Mouse (Mus musculus): ENCODE measurements around the gene Slc51b. TPM values are rescaled to one million over a fixed set of nuclear protein-coding genes. Genes with fewer than 3 reads are reported as not detected.

Slc51b gene
- polyA plus RNA-seq, 1 experiment from 2014 or later, result not detected

GRCm38 (mm10) chr9:65419633-65420032, 3.1 kb downstream of the Slc51b start:
- Histone ChIP-seq H3K9me3 (ENCODE audit: control insufficient read depth, low read length) (no peaks in the 10 kb centered on the region), H3K4me1 (replicated peaks; ENCODE audit: control insufficient read depth, insufficient read depth, low read length) (no peaks in the 10 kb centered on the region), H3K36me3 (replicated peaks; ENCODE audit: control insufficient read depth, insufficient read depth) (no peaks in the 10 kb centered on the region), H3K4me2 (replicated peaks) (no peak overlapping the region), H3K27ac (no peak overlapping the region), H3K27me3 (ENCODE audit: control insufficient read depth, insufficient read depth, low read length) (no peaks in the 10 kb centered on the region), H3K4me3 (replicated peaks; ENCODE audit: low read length) (no peak overlapping the region), H3K9ac (no peak overlapping the region)
- 75% methylated on average over 3 of the region's 3 CpGs for WGBS
- no peak for DNase-seq (ENCODE audit: low spot score)
- no peak for ATAC-seq (ENCODE audit: low FRiP score)

GRCm38 (mm10) chr9:65417738-65418137, 5.0 kb downstream of the Slc51b start:
- no peaks in the 10 kb centered on the region for H3K9me3 ChIP-seq (ENCODE audit: control insufficient read depth, low read length)
- H3K27me3 ChIP-seq (ENCODE audit: control insufficient read depth, insufficient read depth, low read length), result no peaks in the 10 kb centered on the region
- no peak overlapping the region for H3K4me2 ChIP-seq (replicated peaks)
- no peak overlapping the region for H3K27ac ChIP-seq
- 62% methylated on average over 3 of the region's 3 CpGs for WGBS
- DNase-seq (ENCODE audit: low spot score) (no peak), ATAC-seq (ENCODE audit: low FRiP score) (no peak)
- no peak overlapping the region for H3K4me3 ChIP-seq (replicated peaks; ENCODE audit: low read length)
- H3K36me3 ChIP-seq (replicated peaks; ENCODE audit: control insufficient read depth, insufficient read depth), result no peaks in the 10 kb centered on the region
- H3K4me1 ChIP-seq (replicated peaks; ENCODE audit: control insufficient read depth, insufficient read depth, low read length), result no peaks in the 10 kb centered on the region
- H3K9ac ChIP-seq, result no peak overlapping the region

- 78% methylated on average over 3 of the region's 3 CpGs for WGBS
- no peak for ATAC-seq (ENCODE audit: low FRiP score)
Observed at GRCm38 (mm10) chr9:65411326-65411725, 11.4 kb downstream of the Slc51b start.

GRCm38 (mm10) chr9:65410378-65410777, 12.4 kb downstream of the Slc51b start:
- DNase-seq (ENCODE audit: low spot score) (no peak), ATAC-seq (ENCODE audit: low FRiP score) (no peak)
- no peaks in the 10 kb centered on the region for H3K36me3 ChIP-seq (replicated peaks; ENCODE audit: control insufficient read depth, insufficient read depth)
- no peak overlapping the region for H3K4me3 ChIP-seq (replicated peaks; ENCODE audit: low read length)
- WGBS, result 95% methylated on average over 8 of the region's 8 CpGs
- H3K9me3 ChIP-seq (ENCODE audit: control insufficient read depth, low read length), result no peaks in the 10 kb centered on the region
- no peak overlapping the region for H3K27ac ChIP-seq
- no peak overlapping the region for H3K4me2 ChIP-seq (replicated peaks)
- H3K4me1 ChIP-seq (replicated peaks; ENCODE audit: control insufficient read depth, insufficient read depth, low read length), result no peaks in the 10 kb centered on the region
- no peaks in the 10 kb centered on the region for H3K27me3 ChIP-seq (ENCODE audit: control insufficient read depth, insufficient read depth, low read length)
- H3K9ac ChIP-seq, result no peak overlapping the region

More at GRCm38 (mm10) chr9:65411326-65411725, 11.4 kb downstream of the Slc51b start:
- no peak overlapping the region for H3K27ac ChIP-seq
- no peaks in the 10 kb centered on the region for H3K4me1 ChIP-seq (replicated peaks; ENCODE audit: control insufficient read depth, insufficient read depth, low read length)
- H3K9me3 ChIP-seq (ENCODE audit: control insufficient read depth, low read length), result no peaks in the 10 kb centered on the region
- no peaks in the 10 kb centered on the region for H3K36me3 ChIP-seq (replicated peaks; ENCODE audit: control insufficient read depth, insufficient read depth)
- H3K9ac ChIP-seq, result no peak overlapping the region
- H3K27me3 ChIP-seq (ENCODE audit: control insufficient read depth, insufficient read depth, low read length), result no peaks in the 10 kb centered on the region
- no peak overlapping the region for H3K4me3 ChIP-seq (replicated peaks; ENCODE audit: low read length)
- H3K4me2 ChIP-seq (replicated peaks), result no peak overlapping the region
- DNase-seq (ENCODE audit: low spot score), result no peak

GRCm38 (mm10) chr9:65408871-65409295, 13.9 kb downstream of the Slc51b start:
- Histone ChIP-seq H3K4me3 (replicated peaks; ENCODE audit: low read length) (no peak overlapping the region), H3K9ac (no peak overlapping the region), H3K27ac (no peak overlapping the region), H3K9me3 (ENCODE audit: control insufficient read depth, low read length) (no peaks in the 10 kb centered on the region), H3K4me2 (replicated peaks) (no peak overlapping the region), H3K36me3 (replicated peaks; ENCODE audit: control insufficient read depth, insufficient read depth) (no peaks in the 10 kb centered on the region), H3K4me1 (replicated peaks; ENCODE audit: control insufficient read depth, insufficient read depth, low read length) (no peaks in the 10 kb centered on the region), H3K27me3 (ENCODE audit: control insufficient read depth, insufficient read depth, low read length) (no peaks in the 10 kb centered on the region)
- DNase-seq (ENCODE audit: low spot score) (no peak), ATAC-seq (ENCODE audit: low FRiP score) (no peak)
- WGBS, result 68% methylated on average over 5 of the region's 5 CpGs

- no peaks in the 10 kb centered on the region for H3K4me1 ChIP-seq (replicated peaks; ENCODE audit: control insufficient read depth, insufficient read depth, low read length)
- H3K27ac ChIP-seq, result no peak overlapping the region
- H3K4me3 ChIP-seq (replicated peaks; ENCODE audit: low read length), result no peak overlapping the region
- H3K36me3 ChIP-seq (replicated peaks; ENCODE audit: control insufficient read depth, insufficient read depth), result no peaks in the 10 kb centered on the region
- no peaks in the 10 kb centered on the region for H3K27me3 ChIP-seq (ENCODE audit: control insufficient read depth, insufficient read depth, low read length)
- no peak overlapping the region for H3K9ac ChIP-seq
- no peaks in the 10 kb centered on the region for H3K9me3 ChIP-seq (ENCODE audit: control insufficient read depth, low read length)
- DNase-seq (ENCODE audit: low spot score) (no peak), ATAC-seq (ENCODE audit: low FRiP score) (no peak)
- no peak overlapping the region for H3K4me2 ChIP-seq (replicated peaks)
- WGBS, result 72% methylated on average over 3 of the region's 3 CpGs
Observed at GRCm38 (mm10) chr9:65407861-65408260, 14.9 kb downstream of the Slc51b start.

GRCm38 (mm10) chr9:65407327-65407726, 15.4 kb downstream of the Slc51b start:
- no peak overlapping the region for H3K4me2 ChIP-seq (replicated peaks)
- no peak overlapping the region for H3K27ac ChIP-seq
- H3K4me3 ChIP-seq (replicated peaks; ENCODE audit: low read length), result no peak overlapping the region
- no peaks in the 10 kb centered on the region for H3K9me3 ChIP-seq (ENCODE audit: control insufficient read depth, low read length)
- 80% methylated on average over 5 of the region's 5 CpGs for WGBS
- H3K27me3 ChIP-seq (ENCODE audit: control insufficient read depth, insufficient read depth, low read length), result no peaks in the 10 kb centered on the region
- H3K36me3 ChIP-seq (replicated peaks; ENCODE audit: control insufficient read depth, insufficient read depth), result no peaks in the 10 kb centered on the region
- H3K9ac ChIP-seq, result no peak overlapping the region
- no peaks in the 10 kb centered on the region for H3K4me1 ChIP-seq (replicated peaks; ENCODE audit: control insufficient read depth, insufficient read depth, low read length)
- no peak for ATAC-seq (ENCODE audit: low FRiP score)
- no peak for DNase-seq (ENCODE audit: low spot score)

GRCm38 (mm10) chr9:65405184-65405449, 17.6 kb downstream of the Slc51b start:
- Histone ChIP-seq H3K36me3 (replicated peaks; ENCODE audit: control insufficient read depth, insufficient read depth) (no peaks in the 10 kb centered on the region), H3K4me3 (replicated peaks; ENCODE audit: low read length) (no peak overlapping the region), H3K9ac (no peak overlapping the region), H3K4me1 (replicated peaks; ENCODE audit: control insufficient read depth, insufficient read depth, low read length) (no peaks in the 10 kb centered on the region), H3K9me3 (ENCODE audit: control insufficient read depth, low read length) (no peaks in the 10 kb centered on the region), H3K4me2 (replicated peaks) (no peak overlapping the region), H3K27me3 (ENCODE audit: control insufficient read depth, insufficient read depth, low read length) (no peaks in the 10 kb centered on the region), H3K27ac (no peak overlapping the region)
- 73% methylated on average over 2 of the region's 2 CpGs for WGBS
- DNase-seq (ENCODE audit: low spot score) (no peak), ATAC-seq (ENCODE audit: low FRiP score) (no peak)

- 70% methylated on average over 15 of the region's 15 CpGs for WGBS
- no peak overlapping the region for H3K27ac ChIP-seq
- H3K4me3 ChIP-seq (replicated peaks; ENCODE audit: low read length), result no peak overlapping the region
- ATAC-seq (ENCODE audit: low FRiP score), result no peak
- no peaks in the 10 kb centered on the region for H3K36me3 ChIP-seq (replicated peaks; ENCODE audit: control insufficient read depth, insufficient read depth)
- no peak overlapping the region for H3K9ac ChIP-seq
- no peaks in the 10 kb centered on the region for H3K27me3 ChIP-seq (ENCODE audit: control insufficient read depth, insufficient read depth, low read length)
- DNase-seq (ENCODE audit: low spot score), result peak; percentile 52
- no peaks in the 10 kb centered on the region for H3K4me1 ChIP-seq (replicated peaks; ENCODE audit: control insufficient read depth, insufficient read depth, low read length)
- no peaks in the 10 kb centered on the region for H3K9me3 ChIP-seq (ENCODE audit: control insufficient read depth, low read length)
- no peak overlapping the region for H3K4me2 ChIP-seq (replicated peaks)
Observed at GRCm38 (mm10) chr9:65404331-65405183, 18.2 kb downstream of the Slc51b start.

- H3K27me3 ChIP-seq (ENCODE audit: control insufficient read depth, insufficient read depth, low read length), result no peaks in the 10 kb centered on the region
- no peaks in the 10 kb centered on the region for H3K36me3 ChIP-seq (replicated peaks; ENCODE audit: control insufficient read depth, insufficient read depth)
- H3K9me3 ChIP-seq (ENCODE audit: control insufficient read depth, low read length), result no peaks in the 10 kb centered on the region
- 93% methylated on average over 6 of the region's 6 CpGs for WGBS
- no peak for ATAC-seq (ENCODE audit: low FRiP score)
- H3K4me2 ChIP-seq (replicated peaks), result no peak overlapping the region
- H3K9ac ChIP-seq, result no peak overlapping the region
- H3K27ac ChIP-seq, result no peak overlapping the region
- peaks cover 5% of the 10 kb centered on the region for H3K4me1 ChIP-seq (replicated peaks; ENCODE audit: control insufficient read depth, insufficient read depth, low read length)
- no peak for DNase-seq (ENCODE audit: low spot score)
- no peak overlapping the region for H3K4me3 ChIP-seq (replicated peaks; ENCODE audit: low read length)
Observed at GRCm38 (mm10) chr9:65399934-65400333, 22.8 kb downstream of the Slc51b start.

Measured in hindbrain, embryonic 14.5 days (tissue).